Mouse (Mus musculus) T-helper 2 cell (primary cell): ENCODE measurements around the gene Csnk1e.

Experiments
- in situ Hi-C: fragments of 300-600 bp; cut with MboI, MseI; formaldehyde crosslinking; loops from one replicate; pipeline ENCODE4 v1.15.1; 2025; ENCODE audit warnings: high pct_unique_total_duplicates

The Csnk1e gene

GRCm38 (mm10) chr15:79369452-79370280 lies 85.7 kb downstream of the Csnk1e start:
- in situ Hi-C loops = no loop called here

- in situ Hi-C loops = no loop called here
Observed at GRCm38 (mm10) chr15:79368861-79369440, 86.4 kb downstream of the Csnk1e start.

- in situ Hi-C loops = no loop called here
Observed at GRCm38 (mm10) chr15:79368313-79368811, 87.0 kb downstream of the Csnk1e start.
